Mouse (Mus musculus): Measurements from ENCODE around the gene Slc22a12.

- no peak for TF ChIP-seq POLR2A (IDR thresholded peaks at IDR 0.05; ENCODE audit: low read depth, low read length)
- no peak for TF ChIP-seq CTCF (IDR thresholded peaks at IDR 0.05; ENCODE audit: extremely low read depth, insufficient read depth, insufficient read length, insufficient replicate concordance)
These were observed 27.9 kb downstream of the Slc22a12 start for GRCm38 (mm10) chr19:6514940-6515339.
